Mouse (Mus musculus): ENCODE measurements around the gene Trappc4. TPM values are rescaled to one million over a fixed set of nuclear protein-coding genes. Genes with fewer than 3 reads are reported as not detected.
A peak's percentile ranks its signal among the peaks of the same experiment; 100 is the strongest.
"Not testable (repeated sequence)": the region's sequence is repeated elsewhere in the genome, so short reads cannot be mapped to it uniquely, and the experiment has no call there.

Trappc4 gene
- polyA plus RNA-seq, 1 experiment from 2014 or later = 287 TPM

- H3K9me3 ChIP-seq = no peaks in the 10 kb centered on the region
- peaks cover 24% of the 10 kb centered on the region for H3K36me3 ChIP-seq
- H3K27ac ChIP-seq (replicated peaks) = peak overlapping the region; percentile 89
- H3K4me3 ChIP-seq = peak overlapping the region; percentile 77
- H3K4me2 ChIP-seq = peak overlapping the region; percentile 62
- 90% methylated on average over 5 of the region's 5 CpGs for WGBS
- no peak for ATAC-seq (ENCODE audit: low FRiP score, low read depth)
- peaks cover 22% of the 10 kb centered on the region for H3K4me1 ChIP-seq (replicated peaks)
- peak overlapping the region; percentile 62 for H3K9ac ChIP-seq
- H3K27me3 ChIP-seq = no peaks in the 10 kb centered on the region
Observed at GRCm38 (mm10) chr9:44378153-44378730, 29.2 kb downstream of the Trappc4 start.

DNA sequence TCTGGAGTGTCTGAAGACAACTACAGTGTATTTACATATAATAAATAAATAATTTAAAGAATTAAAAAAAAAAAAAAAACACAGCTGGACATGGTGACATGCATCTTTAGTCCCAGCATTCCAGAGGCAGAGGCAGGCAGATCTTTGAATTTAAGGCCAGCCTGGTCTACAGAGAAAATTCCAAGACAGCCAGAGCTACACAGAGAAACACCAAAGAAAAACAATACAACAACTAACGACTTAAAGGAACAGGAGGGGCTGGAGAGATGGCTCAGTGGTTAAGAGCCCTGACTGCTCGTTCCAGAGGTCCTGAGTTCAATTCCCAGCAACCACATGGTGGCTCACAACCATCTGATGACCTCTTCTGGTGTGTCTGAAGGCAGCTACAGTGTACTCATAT, 30.1 kb downstream of the Trappc4 start:
- not testable (repeated sequence) for H3K27ac ChIP-seq (replicated peaks); H3K4me2 ChIP-seq; H3K9ac ChIP-seq; H3K9me3 ChIP-seq; H3K4me3 ChIP-seq; ATAC-seq (ENCODE audit: low FRiP score, low read depth); H3K27me3 ChIP-seq
- 76% methylated on average over 2 of the region's 2 CpGs for WGBS
- peaks cover 15% of the 10 kb centered on the region for H3K36me3 ChIP-seq
- peaks cover 22% of the 10 kb centered on the region for H3K4me1 ChIP-seq (replicated peaks)

DNA sequence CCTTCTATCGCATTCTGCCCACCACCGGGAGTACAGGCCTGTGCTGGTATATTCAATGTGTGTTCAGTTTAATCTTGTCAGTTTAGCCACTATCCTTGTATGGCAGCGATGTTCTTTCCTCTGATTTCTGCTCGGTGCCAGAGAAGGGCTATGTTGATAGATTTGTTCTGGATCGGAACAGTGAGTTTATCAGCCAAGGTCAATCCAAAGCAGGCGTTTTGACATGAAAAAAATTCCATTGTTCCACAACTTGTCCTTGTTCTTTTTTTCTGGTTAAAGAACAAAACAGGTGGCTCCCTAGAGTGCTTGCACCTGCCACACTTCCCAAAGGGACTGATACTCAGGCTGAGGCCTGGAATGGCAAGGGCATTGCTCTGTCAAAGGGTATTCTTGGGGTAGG, 31.3 kb downstream of the Trappc4 start:
- no peak overlapping the region for H3K4me3 ChIP-seq
- no peaks in the 10 kb centered on the region for H3K9me3 ChIP-seq
- H3K36me3 ChIP-seq = 0 out of 2 replicates have a peak, but pooled peaks cover 4% of the 10 kb centered on the region
- peaks cover 22% of the 10 kb centered on the region for H3K4me1 ChIP-seq (replicated peaks)
- no peak overlapping the region for H3K4me2 ChIP-seq
- WGBS = 87% methylated on average over 6 of the region's 6 CpGs
- no peak overlapping the region for H3K9ac ChIP-seq
- H3K27ac ChIP-seq (replicated peaks) = no peak overlapping the region
- no peak for ATAC-seq (ENCODE audit: low FRiP score, low read depth)
- H3K27me3 ChIP-seq = no peaks in the 10 kb centered on the region

GRCm38 (mm10) chr9:44373386-44373785, 34.0 kb downstream of the Trappc4 start:
- Histone ChIP-seq H3K4me1 (replicated peaks) (peaks cover 7% of the 10 kb centered on the region), H3K4me3 (no peak overlapping the region)
- no peak for ATAC-seq (ENCODE audit: low FRiP score, low read depth)

DNA sequence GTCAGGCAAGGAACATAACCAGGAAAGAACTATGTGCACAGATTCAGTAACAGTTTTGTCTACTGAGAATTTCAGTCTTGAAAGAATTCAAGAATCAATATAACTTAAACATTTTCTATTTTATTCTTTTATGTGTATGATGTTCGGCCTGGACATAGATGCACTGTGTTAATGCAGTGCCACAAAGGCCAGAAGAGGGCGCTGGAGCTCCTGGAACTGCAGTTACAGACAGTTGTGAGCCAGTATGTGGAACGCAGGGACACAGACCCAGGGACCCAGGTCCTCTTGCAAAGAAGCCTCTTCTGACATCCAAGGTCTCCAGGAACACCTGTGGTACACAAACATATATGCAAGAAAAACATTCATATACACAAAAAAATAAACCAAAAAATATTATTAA, 42.9 kb downstream of the Trappc4 start:
- Histone ChIP-seq H3K9me3 (no peaks in the 10 kb centered on the region), H3K4me1 (replicated peaks) (peaks cover 9% of the 10 kb centered on the region), H3K36me3 (peaks cover 5% of the 10 kb centered on the region), H3K4me2 (no peak overlapping the region), H3K27ac (replicated peaks) (no peak overlapping the region), H3K27me3 (no peaks in the 10 kb centered on the region), H3K4me3 (no peak overlapping the region), H3K9ac (no peak overlapping the region)
- WGBS = 66% methylated on average over 3 of the region's 3 CpGs
- ATAC-seq (ENCODE audit: low FRiP score, low read depth) = no peak

More at GRCm38 (mm10) chr9:44373386-44373785, 34.0 kb downstream of the Trappc4 start:
- no peak overlapping the region for H3K4me2 ChIP-seq
- H3K27me3 ChIP-seq = no peaks in the 10 kb centered on the region
- no peak overlapping the region for H3K27ac ChIP-seq (replicated peaks)
- no peaks in the 10 kb centered on the region for H3K9me3 ChIP-seq
- H3K9ac ChIP-seq = no peak overlapping the region
- H3K36me3 ChIP-seq = no peaks in the 10 kb centered on the region

DNA sequence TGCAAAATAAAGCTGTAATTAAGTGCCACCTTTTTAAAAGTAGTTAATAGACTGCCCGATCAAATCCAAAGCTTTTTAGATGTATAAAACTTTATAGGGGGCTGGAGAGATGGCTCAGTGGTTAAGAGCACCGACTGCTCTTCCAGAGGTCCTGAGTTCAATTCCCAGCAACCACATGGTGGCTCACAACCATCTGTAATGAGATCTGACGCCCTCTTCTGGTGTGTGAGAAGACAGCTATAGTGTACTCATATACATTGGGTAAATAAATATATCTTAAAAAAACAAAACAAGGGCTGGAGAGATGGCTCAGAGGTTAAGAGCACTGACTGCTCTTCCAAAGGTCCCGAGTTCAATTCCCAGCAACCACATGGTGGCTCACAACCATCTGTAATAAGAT, 45.5 kb downstream of the Trappc4 start:
- ATAC-seq (ENCODE audit: low FRiP score, low read depth) = peak; percentile 31; the same call in 1 of the 2 replicates
- Histone ChIP-seq H3K9ac (peak overlapping the region; percentile 95), H3K36me3 (peaks cover 26% of the 10 kb centered on the region), H3K27ac (replicated peaks) (peak overlapping the region; percentile 86), H3K4me2 (peak overlapping the region; percentile 75), H3K4me3 (peak overlapping the region; percentile 99)
- H3K27me3 ChIP-seq; H3K4me1 ChIP-seq (replicated peaks); H3K9me3 ChIP-seq: not testable (repeated sequence)
- 43% methylated on average over 4 of the region's 4 CpGs for WGBS

DNA sequence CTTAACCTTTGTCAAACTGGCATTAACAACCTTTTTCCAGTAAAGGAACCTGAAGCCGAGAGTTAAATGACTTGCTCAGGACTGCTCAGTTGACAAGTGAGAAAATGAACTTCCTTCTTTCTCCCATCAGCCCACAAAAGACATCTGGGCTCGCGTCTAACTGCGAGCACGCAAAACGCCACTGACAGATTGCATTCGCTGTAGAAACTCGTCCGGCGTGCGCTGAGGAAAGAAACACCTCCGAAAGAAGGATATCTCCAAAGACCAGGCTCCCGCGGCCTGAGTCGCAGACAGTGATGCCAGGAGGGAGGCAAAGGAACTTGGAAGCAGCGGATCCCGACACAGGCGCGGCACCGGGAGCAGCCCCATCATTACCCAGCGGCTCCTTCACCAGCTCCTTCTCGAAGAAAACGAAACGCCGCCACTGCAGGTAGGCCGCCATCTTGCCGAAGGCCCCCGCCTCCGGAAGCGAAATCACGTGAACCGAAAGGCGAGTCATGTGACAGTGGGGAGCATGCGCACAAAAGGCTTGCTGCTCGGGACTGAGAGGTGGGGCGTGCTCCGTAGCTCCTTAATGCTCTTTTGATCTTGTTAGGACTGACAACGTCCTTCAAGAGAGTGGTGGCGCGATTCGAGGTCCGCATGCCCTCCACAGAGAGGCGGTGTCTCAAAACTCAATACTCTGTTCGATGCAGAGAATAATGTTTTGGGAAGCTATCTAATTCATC, 46.0 kb downstream of the Trappc4 start, which contains the start of gene Vps11:
TSS of gene Vps11 (minus strand) at position 481 of the 728 bp plus-strand sequence.
- peak within 1 kb of the TSS; percentile 95 for H3K9ac ChIP-seq
- H3K4me3 ChIP-seq = peak within 1 kb of the TSS; percentile 99
- under 1% methylated on average over 44 of the region's 44 CpGs for WGBS
- no peaks in the 10 kb centered on the region for H3K9me3 ChIP-seq
- peaks cover 30% of the 10 kb centered on the region for H3K36me3 ChIP-seq
- ATAC-seq (ENCODE audit: low FRiP score, low read depth) = peak; percentile 95
- peaks cover 9% of the 10 kb centered on the region for H3K4me1 ChIP-seq (replicated peaks)
- H3K27me3 ChIP-seq = no peaks in the 10 kb centered on the region
- peak within 1 kb of the TSS; percentile 86 for H3K27ac ChIP-seq (replicated peaks)
- H3K4me2 ChIP-seq = peak within 1 kb of the TSS; percentile 75

DNA sequence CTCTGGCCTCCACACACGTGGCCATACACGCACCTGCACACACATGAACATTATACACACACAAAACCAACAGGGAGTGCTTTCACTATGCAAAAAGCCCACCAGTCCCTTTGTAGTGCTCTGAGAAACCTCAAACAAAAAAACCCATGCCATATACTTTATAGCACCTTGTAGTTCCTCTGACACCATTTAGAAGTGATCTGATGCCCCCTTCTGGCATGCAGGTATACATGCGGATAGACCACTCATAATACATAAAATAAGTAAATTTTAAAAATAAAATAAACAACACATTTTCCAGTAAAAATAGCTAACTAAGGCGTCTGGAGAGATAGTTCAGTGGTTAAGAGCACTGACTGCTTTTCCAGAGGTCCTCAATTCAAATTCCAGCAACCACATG, 50.2 kb downstream of the Trappc4 start:
- 86% methylated on average over 4 of the region's 4 CpGs for WGBS
- peaks cover 9% of the 10 kb centered on the region for H3K4me1 ChIP-seq (replicated peaks)
- H3K4me3 ChIP-seq = no peak overlapping the region
- no peak overlapping the region for H3K4me2 ChIP-seq
- H3K9me3 ChIP-seq = no peaks in the 10 kb centered on the region
- no peaks in the 10 kb centered on the region for H3K27me3 ChIP-seq
- ATAC-seq (ENCODE audit: low FRiP score, low read depth) = no peak
- H3K36me3 ChIP-seq = peaks cover 72% of the 10 kb centered on the region
- no peak overlapping the region for H3K27ac ChIP-seq (replicated peaks)
- H3K9ac ChIP-seq = no peak overlapping the region

Small RNA genes lying within 50 kb of the gene (microRNA-seq; reads per million reads assigned to microRNA genes)
- not detected for gene Mir7085

Other genes starting within 250 kb of the Trappc4 start
- 20.3 and 22.5 TPM in 2 replicates for gene Cbl, start 173.6 kb downstream of the Trappc4 start, polyA plus RNA-seq (2015; fragmentation: Nextera tagmentation; extraction: Ambion mirVana)
- not detected in 2 replicates for gene Ccdc153, start 166.9 kb downstream of the Trappc4 start, polyA plus RNA-seq (2015; fragmentation: Nextera tagmentation; extraction: Ambion mirVana)
- gene Pdzd3, start 156.1 kb downstream of the Trappc4 start, polyA plus RNA-seq (2015; fragmentation: Nextera tagmentation; extraction: Ambion mirVana) = 0.39 and 0.87 TPM in 2 replicates
- 4.1 and 5.9 TPM in 2 replicates for gene Nlrx1, start 139.0 kb downstream of the Trappc4 start, polyA plus RNA-seq (2015; fragmentation: Nextera tagmentation; extraction: Ambion mirVana)
- gene Abcg4, start 119.0 kb downstream of the Trappc4 start, polyA plus RNA-seq (2015; fragmentation: Nextera tagmentation; extraction: Ambion mirVana) = 28.7 and 32.1 TPM in 2 replicates
- 25.7 and 28.8 TPM in 2 replicates for gene Hinfp, start 101.9 kb downstream of the Trappc4 start, polyA plus RNA-seq (2015; fragmentation: Nextera tagmentation; extraction: Ambion mirVana)
- gene C2cd2l, start 87.3 kb downstream of the Trappc4 start, polyA plus RNA-seq (2015; fragmentation: Nextera tagmentation; extraction: Ambion mirVana) = 28.7 and 29.3 TPM in 2 replicates
- 37.5 and 38.7 TPM in 2 replicates for gene Dpagt1, start 81.6 kb downstream of the Trappc4 start, polyA plus RNA-seq (2015; fragmentation: Nextera tagmentation; extraction: Ambion mirVana)
- 133 and 149 TPM in 2 replicates for gene H2afx, start 72.9 kb downstream of the Trappc4 start, polyA plus RNA-seq (2015; fragmentation: Nextera tagmentation; extraction: Ambion mirVana)
- gene Hmbs, start 63.4 kb downstream of the Trappc4 start, polyA plus RNA-seq (2015; fragmentation: Nextera tagmentation; extraction: Ambion mirVana) = 64.8 and 64.9 TPM in 2 replicates
- gene Vps11, start 45.9 kb downstream of the Trappc4 start, polyA plus RNA-seq (2015; fragmentation: Nextera tagmentation; extraction: Ambion mirVana) = 40.3 and 45.0 TPM in 2 replicates
- gene Hyou1, start 28.1 kb downstream of the Trappc4 start, polyA plus RNA-seq (2015; fragmentation: Nextera tagmentation; extraction: Ambion mirVana) = 27.4 and 27.6 TPM in 2 replicates
- gene Slc37a4, start 10.7 kb downstream of the Trappc4 start, polyA plus RNA-seq (2015; fragmentation: Nextera tagmentation; extraction: Ambion mirVana) = 50.2 and 56.3 TPM in 2 replicates
- gene Rps25, start 461 bp downstream of the Trappc4 start, polyA plus RNA-seq (2015; fragmentation: Nextera tagmentation; extraction: Ambion mirVana) = 1,001 and 1,147 TPM in 2 replicates
- gene Ccdc84, start 11.0 kb upstream of the Trappc4 start, polyA plus RNA-seq (2015; fragmentation: Nextera tagmentation; extraction: Ambion mirVana) = 32.0 and 34.9 TPM in 2 replicates
- gene Foxr1, start 33.5 kb upstream of the Trappc4 start, polyA plus RNA-seq (2015; fragmentation: Nextera tagmentation; extraction: Ambion mirVana) = not detected in 2 replicates
- gene Upk2, start 47.4 kb upstream of the Trappc4 start, polyA plus RNA-seq (2015; fragmentation: Nextera tagmentation; extraction: Ambion mirVana) = not detected in 2 replicates
- gene Bcl9l, start 75.2 kb upstream of the Trappc4 start, polyA plus RNA-seq (2015; fragmentation: Nextera tagmentation; extraction: Ambion mirVana) = 10.7 and 11.9 TPM in 2 replicates
- gene Cxcr5, start 154.3 kb upstream of the Trappc4 start, polyA plus RNA-seq (2015; fragmentation: Nextera tagmentation; extraction: Ambion mirVana) = 0.09 TPM in 1 of 2 replicates, not detected in the other
- 13.6 and 18.5 TPM in 2 replicates for gene Ddx6, start 197.3 kb upstream of the Trappc4 start, polyA plus RNA-seq (2015; fragmentation: Nextera tagmentation; extraction: Ambion mirVana)

Data from hindbrain, embryonic 15.5 days (tissue).